8 mouse cellular contexts compared by ENCODE assay signal in the genomic region with DNA sequence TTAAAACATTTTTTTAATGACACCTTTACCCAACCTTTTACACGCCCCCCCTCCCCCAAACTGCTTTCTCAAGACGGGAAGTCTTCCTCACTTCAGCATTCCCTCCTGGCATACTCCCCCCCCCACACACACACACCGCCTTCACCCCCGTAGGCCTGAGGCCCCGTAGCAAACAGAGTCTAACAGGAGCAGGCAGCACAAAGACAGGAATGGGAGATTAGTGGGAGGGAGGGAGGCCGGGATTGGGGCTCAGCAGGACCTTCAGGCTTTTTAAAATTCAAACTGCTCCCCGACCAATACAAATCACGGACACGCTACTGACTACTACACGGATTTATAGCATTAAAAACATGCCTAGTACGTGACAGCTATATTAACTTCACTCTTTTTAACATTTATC. TPM values are rescaled to one million over a fixed set of nuclear protein-coding genes. Genes with fewer than 3 reads are reported as not detected.
DNase-seq lines count a peak whose midpoint lies in the region; ATAC-seq lines count a peak whose summit lies in the region.

No protein-coding gene starts in this region.

- H3K4me2 ChIP-seq in kidney, embryonic 16.5 days (replicated peaks; ENCODE audit: low read depth, low read length) = peak overlapping the region; percentile 64
- peak overlapping the region; percentile 70 for H3K4me2 ChIP-seq in midbrain, embryonic 15.5 days

- H3K4me1 ChIP-seq in kidney, embryonic 16.5 days (ENCODE audit: insufficient read depth, low read length) = peaks cover 7% of the 10 kb centered on the region
- peaks cover 26% of the 10 kb centered on the region for H3K4me1 ChIP-seq in midbrain, embryonic 15.5 days

- peak overlapping the region; percentile 73 for H3K9ac ChIP-seq in kidney, embryonic 16.5 days (replicated peaks; ENCODE audit: low read length)
- peak overlapping the region; percentile 91; the same call in 1 of the 2 replicates for H3K9ac ChIP-seq in midbrain, embryonic 15.5 days

- no peaks in the 10 kb centered on the region for H3K9me3 ChIP-seq in kidney, embryonic 16.5 days (ENCODE audit: low read length)
- no peaks in the 10 kb centered on the region for H3K9me3 ChIP-seq in midbrain, embryonic 15.5 days

- peak; percentile 92 for DNase-seq in heart, adult 11 months
- DNase-seq in heart, adult 8-10 months (ENCODE audit: low spot score) = no peak
- DNase-seq in adrenal gland, postnatal 25 days = peak; percentile 18
- peak; percentile 6 to 11 for DNase-seq in heart, adult 9 months (ENCODE audit: low spot score in 2 of 2)
- no peak for DNase-seq in urinary bladder, postnatal 14 days (ENCODE audit: low spot score)
- no peak for DNase-seq in right cerebral cortex, postnatal 36 days (ENCODE audit: low spot score in 2 of 2)

- no peak for ATAC-seq in kidney, embryonic 16.5 days (ENCODE audit: low FRiP score, low TSS enrichment)
- no peak for ATAC-seq in midbrain, embryonic 15.5 days (replicated peaks)

- no peaks in the 10 kb centered on the region for H3K36me3 ChIP-seq in kidney, embryonic 16.5 days (ENCODE audit: insufficient read depth, low read length)
- no peaks in the 10 kb centered on the region for H3K36me3 ChIP-seq in midbrain, embryonic 15.5 days (replicated peaks)

- no peaks in the 10 kb centered on the region for H3K27me3 ChIP-seq in kidney, embryonic 16.5 days (ENCODE audit: insufficient read depth, low read length)
- no peaks in the 10 kb centered on the region for H3K27me3 ChIP-seq in midbrain, embryonic 15.5 days (replicated peaks)

- peak overlapping the region; percentile 97 for H3K4me3 ChIP-seq in kidney, embryonic 16.5 days (ENCODE audit: low read length)
- peak overlapping the region; percentile 74 for H3K4me3 ChIP-seq in midbrain, embryonic 15.5 days

- WGBS in kidney, embryonic 16.5 days = under 1% methylated on average over 11 of the region's 11 CpGs
- WGBS in midbrain, embryonic 15.5 days = under 1% methylated on average over 11 of the region's 11 CpGs

- peak overlapping the region; percentile 38; the same call in 1 of the 2 replicates for H3K27ac ChIP-seq in kidney, embryonic 16.5 days (ENCODE audit: low read length)
- H3K27ac ChIP-seq in midbrain, embryonic 15.5 days = 0 out of 2 replicates have a peak overlapping the region, but pooled peaks have one; percentile 6

RNA-seq across cellular contexts. Expression of a gene that starts 2.1 kb away (rescaled TPM):
- 10 to 100 TPM; 26.0 to 30.2 (median 27.5) TPM for total RNA-seq in heart, adult 8-10 months (2022)
- 54.8 and 55.9 TPM in 2 replicates for total RNA-seq in adrenal gland, postnatal 25 days (2021)
- 17.5 and 18.9 TPM in 2 replicates for polyA plus RNA-seq in kidney, embryonic 16.5 days (2015; fragmentation: Nextera tagmentation; extraction: Ambion mirVana)
- polyA plus RNA-seq in midbrain, embryonic 15.5 days (2015; fragmentation: Nextera tagmentation; extraction: Ambion mirVana) = 15.1 and 15.4 TPM in 2 replicates

Comparison
In these comparisons a context has a peak if more than half of its experiments do, and no peak if none do; other contexts are left out.
1. DNase-seq: peak in heart, adult 11 months (single experiment), adrenal gland, postnatal 25 days (single experiment) and heart, adult 9 months (2 of 2); none in heart, adult 8-10 months (single experiment), urinary bladder, postnatal 14 days (single experiment) and right cerebral cortex, postnatal 36 days (0 of 2).